Mouse (Mus musculus) ES-E14 (cell line): ENCODE results near the gene Gm10842.

Source experiments
- HCFC1 ChIP-seq: IDR thresholded peaks from 2 replicates; pipeline ENCODE4 v1.6.1; 2012; ENCODE audit warnings: low read length, inconsistent platforms, borderline replicate concordance; ENCODE audit not compliant: insufficient read depth
- MAFK ChIP-seq: IDR thresholded peaks from 2 replicates; pipeline ENCODE4 v1.6.1; 2014; ENCODE audit warnings: mild to moderate bottlenecking, low read depth, low read length, inconsistent platforms; ENCODE audit not compliant: insufficient read depth
- ZC3H11A ChIP-seq: IDR thresholded peaks from 2 replicates; pipeline ENCODE4 v1.6.1; 2012; ENCODE audit warnings: low read depth, mild to moderate bottlenecking, inconsistent platforms, low read length, borderline replicate concordance

- TF ChIP-seq MAFK (no peak), ZC3H11A (no peak), HCFC1 (no peak)
Measured at GRCm38 (mm10) chr11:105145211-105145610, 1.5 kb upstream of the Gm10842 start.
